ENCODE assay signal across 17 mouse cellular contexts in the genomic region with DNA sequence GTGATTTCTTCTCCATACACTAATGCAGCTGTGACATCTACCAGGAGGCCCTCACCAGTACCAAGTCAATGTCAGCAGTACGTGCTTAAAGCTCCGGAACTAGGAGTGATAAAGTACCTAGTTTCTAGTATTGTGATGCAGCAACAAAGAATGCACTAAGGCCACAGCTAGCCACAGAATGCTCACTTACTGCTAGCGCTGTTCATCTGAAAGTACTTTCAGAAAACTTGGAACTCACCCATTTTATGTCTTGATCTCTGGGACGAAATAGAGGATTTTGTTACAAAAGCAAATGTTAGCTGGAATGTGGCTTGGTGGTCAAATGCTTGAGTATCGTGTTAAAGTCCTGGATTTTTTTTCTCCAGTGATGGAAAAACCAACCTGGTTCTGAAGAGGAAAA.
"Had no signal": no experiment of that assay in that cellular context is flagged by ENCODE, and none has a peak within 500 bp of the region (broad histone marks: within the 10 kb centered on the region; RNA-seq: fewer than 3 reads in every experiment).

No protein-coding gene starts in this region.

- H3K36me3 ChIP-seq: limb, embryonic 12.5 days; liver, embryonic 13.5 days; lung, embryonic 15.5 days; midbrain, embryonic 12.5 days; neural tube, embryonic 15.5 days had no signal

- DNase-seq: kidney, adult 9 months; kidney, postnatal 10 days; kidney, postnatal 4 days; layer of hippocampus, postnatal 36 days; liver, embryonic 13.5 days; liver, postnatal 0 days; lung, postnatal 14 days; right cerebral cortex, adult 18-20 months; right cerebral cortex, postnatal 25 days; thymus, postnatal 36 days had no signal

- H3K9ac ChIP-seq: limb, embryonic 12.5 days; liver, embryonic 13.5 days; liver, postnatal 0 days; lung, embryonic 15.5 days; midbrain, embryonic 12.5 days; neural tube, embryonic 15.5 days had no signal

- H3K27me3 ChIP-seq: limb, embryonic 12.5 days; liver, embryonic 13.5 days; lung, embryonic 15.5 days; midbrain, embryonic 12.5 days; neural tube, embryonic 15.5 days had no signal

- ATAC-seq: liver, postnatal 0 days; midbrain, embryonic 16.5 days had no signal

- H3K4me1 ChIP-seq: liver, embryonic 13.5 days; midbrain, embryonic 12.5 days had no signal

- H3K27ac ChIP-seq: limb, embryonic 12.5 days; liver, embryonic 13.5 days; lung, embryonic 15.5 days; macrophage; midbrain, embryonic 12.5 days; neural tube, embryonic 15.5 days had no signal

- H3K4me2 ChIP-seq: limb, embryonic 12.5 days; liver, embryonic 13.5 days; lung, embryonic 15.5 days; midbrain, embryonic 12.5 days; neural tube, embryonic 15.5 days had no signal

- H3K4me3 ChIP-seq: limb, embryonic 12.5 days; liver, embryonic 13.5 days; lung, embryonic 15.5 days; megakaryocyte, embryonic 14.5 days; midbrain, embryonic 12.5 days; neural tube, embryonic 15.5 days had no signal

- H3K9me3 ChIP-seq: limb, embryonic 12.5 days; liver, embryonic 13.5 days; lung, embryonic 15.5 days; midbrain, embryonic 12.5 days; neural tube, embryonic 15.5 days had no signal
